Mouse (Mus musculus): ENCODE measurements at regions not wholly inside any gene's neighbourhood (a gene's known extent, or its start where the extent isn't known, plus 50 kb on each side); places are given as distances from the start of the nearest gene placed in this dataset.

- DNase-seq = no peak
Measured at GRCm38 (mm10) chr7:68945886-68946863, 197.1 kb upstream of the Arrdc4 start.

- no peak for DNase-seq
Measured at GRCm38 (mm10) chr7:68930627-68931334, 181.7 kb upstream of the Arrdc4 start.

- DNase-seq = no peak
Measured at GRCm38 (mm10) chr7:68929669-68930068, 180.6 kb upstream of the Arrdc4 start.

GRCm38 (mm10) chr7:68925640-68926039 is 176.6 kb upstream of the Arrdc4 start:
- no peak for DNase-seq

- DNase-seq = no peak
Measured at GRCm38 (mm10) chr7:68918632-68919435, 169.8 kb upstream of the Arrdc4 start.

GRCm38 (mm10) chr7:68917876-68918200 is 168.8 kb upstream of the Arrdc4 start:
- no peak for DNase-seq

GRCm38 (mm10) chr7:68917137-68917875 is 168.3 kb upstream of the Arrdc4 start:
- DNase-seq = no peak

GRCm38 (mm10) chr7:68915976-68916375 is 166.9 kb upstream of the Arrdc4 start:
- DNase-seq = no peak

GRCm38 (mm10) chr7:68914344-68914743 is 165.3 kb upstream of the Arrdc4 start:
- no peak for DNase-seq

- DNase-seq = no peak
Measured at GRCm38 (mm10) chr7:68911989-68912655, 163.1 kb upstream of the Arrdc4 start.

- no peak for DNase-seq
Measured at GRCm38 (mm10) chr7:68911562-68911961, 162.5 kb upstream of the Arrdc4 start.

- no peak for DNase-seq
Measured at GRCm38 (mm10) chr7:68909694-68910093, 160.7 kb upstream of the Arrdc4 start.

- DNase-seq = no peak
Measured at GRCm38 (mm10) chr7:68908401-68908834, 159.4 kb upstream of the Arrdc4 start.

- no peak for DNase-seq
Measured at GRCm38 (mm10) chr7:68907867-68908266, 158.8 kb upstream of the Arrdc4 start.

GRCm38 (mm10) chr7:68906771-68907395 is 157.8 kb upstream of the Arrdc4 start:
- DNase-seq = no peak

GRCm38 (mm10) chr7:68905793-68906192 is 156.8 kb upstream of the Arrdc4 start:
- no peak for DNase-seq

GRCm38 (mm10) chr7:68886173-68886572 is 137.1 kb upstream of the Arrdc4 start:
- DNase-seq = no peak

- no peak for DNase-seq
Measured at GRCm38 (mm10) chr7:68873008-68873407, 124.0 kb upstream of the Arrdc4 start.

GRCm38 (mm10) chr7:68864322-68865031 is 115.4 kb upstream of the Arrdc4 start:
- DNase-seq = no peak

- no peak for DNase-seq
Measured at GRCm38 (mm10) chr7:68858471-68859210, 109.6 kb upstream of the Arrdc4 start.
